Mouse (Mus musculus): Measurements from ENCODE around the gene Dusp6. TPM values are rescaled to one million over a fixed set of nuclear protein-coding genes. Genes with fewer than 3 reads are reported as not detected.
A peak's percentile ranks its signal among the peaks of the same experiment; 100 is the strongest.

The Dusp6 gene
- polyA plus RNA-seq, 1 experiment from 2014 or later, result 187 TPM

GRCm38 (mm10) chr10:99274640-99275039 is 11.6 kb downstream of the Dusp6 start:
- DNase-seq (ENCODE audit: low spot score) (no peak), ATAC-seq (ENCODE audit: insufficient number of reproducible peaks, low FRiP score, low TSS enrichment, low read depth) (no peak)
- Histone ChIP-seq H3K27me3 (ENCODE audit: control insufficient read depth, insufficient read depth, low read length) (no peaks in the 10 kb centered on the region), H3K4me2 (ENCODE audit: low read depth, severe bottlenecking) (no peak overlapping the region), H3K9me3 (ENCODE audit: control insufficient read depth, low read length) (no peaks in the 10 kb centered on the region; the same call in 1 of the 2 replicates), H3K4me1 (ENCODE audit: control insufficient read depth, insufficient read depth, low read length) (peaks cover 17% of the 10 kb centered on the region), H3K4me3 (ENCODE audit: low read depth, low read length) (no peak overlapping the region), H3K27ac (replicated peaks; ENCODE audit: low read depth, low read length) (no peak overlapping the region), H3K36me3 (ENCODE audit: control insufficient read depth, insufficient read depth, low read length) (no peaks in the 10 kb centered on the region), H3K9ac (ENCODE audit: low read length) (no peak overlapping the region)
- WGBS, result 91% methylated on average over 12 of the region's 12 CpGs

- Histone ChIP-seq H3K4me2 (ENCODE audit: low read depth, severe bottlenecking) (no peak overlapping the region), H3K27me3 (ENCODE audit: control insufficient read depth, insufficient read depth, low read length) (no peaks in the 10 kb centered on the region), H3K27ac (replicated peaks; ENCODE audit: low read depth, low read length) (no peak overlapping the region), H3K4me1 (ENCODE audit: control insufficient read depth, insufficient read depth, low read length) (no peaks in the 10 kb centered on the region), H3K9me3 (ENCODE audit: control insufficient read depth, low read length) (no peaks in the 10 kb centered on the region; the same call in 1 of the 2 replicates), H3K4me3 (ENCODE audit: low read depth, low read length) (no peak overlapping the region), H3K36me3 (ENCODE audit: control insufficient read depth, insufficient read depth, low read length) (no peaks in the 10 kb centered on the region), H3K9ac (ENCODE audit: low read length) (no peak overlapping the region)
- ATAC-seq (ENCODE audit: insufficient number of reproducible peaks, low FRiP score, low TSS enrichment, low read depth) (no peak), DNase-seq (ENCODE audit: low spot score) (no peak)
- 80% methylated on average over 22 of the region's 22 CpGs for WGBS
Observed at GRCm38 (mm10) chr10:99279067-99279880, 16.2 kb downstream of the Dusp6 start.

- no peak overlapping the region for H3K27ac ChIP-seq (replicated peaks; ENCODE audit: low read depth, low read length)
- no peak overlapping the region for H3K4me2 ChIP-seq (ENCODE audit: low read depth, severe bottlenecking)
- no peak overlapping the region for H3K9ac ChIP-seq (ENCODE audit: low read length)
- H3K4me3 ChIP-seq (ENCODE audit: low read depth, low read length), result no peak overlapping the region
- H3K9me3 ChIP-seq (ENCODE audit: control insufficient read depth, low read length), result no peaks in the 10 kb centered on the region; the same call in 1 of the 2 replicates
- ATAC-seq (ENCODE audit: insufficient number of reproducible peaks, low FRiP score, low TSS enrichment, low read depth) (peak; percentile 37; the same call in 1 of the 2 replicates), DNase-seq (ENCODE audit: low spot score) (no peak)
- no peaks in the 10 kb centered on the region for H3K27me3 ChIP-seq (ENCODE audit: control insufficient read depth, insufficient read depth, low read length)
- no peaks in the 10 kb centered on the region for H3K36me3 ChIP-seq (ENCODE audit: control insufficient read depth, insufficient read depth, low read length)
- 88% methylated on average over 10 of the region's 10 CpGs for WGBS
- H3K4me1 ChIP-seq (ENCODE audit: control insufficient read depth, insufficient read depth, low read length), result peaks cover 3% of the 10 kb centered on the region; the same call in 1 of the 2 replicates
Observed at GRCm38 (mm10) chr10:99283981-99284385, 21.0 kb downstream of the Dusp6 start.

- Histone ChIP-seq H3K27me3 (ENCODE audit: control insufficient read depth, insufficient read depth, low read length) (no peaks in the 10 kb centered on the region), H3K27ac (replicated peaks; ENCODE audit: low read depth, low read length) (0 out of 2 replicates have a peak overlapping the region, but pooled peaks have one; percentile 38), H3K4me3 (ENCODE audit: low read depth, low read length) (no peak overlapping the region), H3K9ac (ENCODE audit: low read length) (no peak overlapping the region), H3K4me2 (ENCODE audit: low read depth, severe bottlenecking) (no peak overlapping the region), H3K36me3 (ENCODE audit: control insufficient read depth, insufficient read depth, low read length) (no peaks in the 10 kb centered on the region), H3K9me3 (ENCODE audit: control insufficient read depth, low read length) (no peaks in the 10 kb centered on the region), H3K4me1 (ENCODE audit: control insufficient read depth, insufficient read depth, low read length) (peaks cover 3% of the 10 kb centered on the region; the same call in 1 of the 2 replicates)
- 56% methylated on average over 9 of the region's 9 CpGs for WGBS
- ATAC-seq (ENCODE audit: insufficient number of reproducible peaks, low FRiP score, low TSS enrichment, low read depth), result no peak
- DNase-seq (ENCODE audit: low spot score), result peak; percentile 21
Observed at GRCm38 (mm10) chr10:99284918-99285317, 21.9 kb downstream of the Dusp6 start.

GRCm38 (mm10) chr10:99285759-99286158 is 22.7 kb downstream of the Dusp6 start:
- Histone ChIP-seq H3K4me3 (ENCODE audit: low read depth, low read length) (no peak overlapping the region), H3K9ac (ENCODE audit: low read length) (no peak overlapping the region), H3K27ac (replicated peaks; ENCODE audit: low read depth, low read length) (peak overlapping the region; percentile 38; the same call in 1 of the 2 replicates), H3K4me2 (ENCODE audit: low read depth, severe bottlenecking) (no peak overlapping the region), H3K27me3 (ENCODE audit: control insufficient read depth, insufficient read depth, low read length) (no peaks in the 10 kb centered on the region), H3K36me3 (ENCODE audit: control insufficient read depth, insufficient read depth, low read length) (no peaks in the 10 kb centered on the region), H3K9me3 (ENCODE audit: control insufficient read depth, low read length) (no peaks in the 10 kb centered on the region), H3K4me1 (ENCODE audit: control insufficient read depth, insufficient read depth, low read length) (peaks cover 3% of the 10 kb centered on the region; the same call in 1 of the 2 replicates)
- ATAC-seq (ENCODE audit: insufficient number of reproducible peaks, low FRiP score, low TSS enrichment, low read depth) (peak; percentile 20; the same call in 1 of the 2 replicates), DNase-seq (ENCODE audit: low spot score) (peak; percentile 66)
- WGBS, result 5% methylated on average over 8 of the region's 8 CpGs

GRCm38 (mm10) chr10:99286213-99286612 is 23.2 kb downstream of the Dusp6 start:
- no peak overlapping the region for H3K9ac ChIP-seq (ENCODE audit: low read length)
- no peaks in the 10 kb centered on the region for H3K27me3 ChIP-seq (ENCODE audit: control insufficient read depth, insufficient read depth, low read length)
- H3K4me3 ChIP-seq (ENCODE audit: low read depth, low read length), result no peak overlapping the region
- H3K36me3 ChIP-seq (ENCODE audit: control insufficient read depth, insufficient read depth, low read length), result no peaks in the 10 kb centered on the region
- H3K27ac ChIP-seq (replicated peaks; ENCODE audit: low read depth, low read length), result no peak overlapping the region
- ATAC-seq (ENCODE audit: insufficient number of reproducible peaks, low FRiP score, low TSS enrichment, low read depth), result no peak
- H3K9me3 ChIP-seq (ENCODE audit: control insufficient read depth, low read length), result no peaks in the 10 kb centered on the region
- H3K4me2 ChIP-seq (ENCODE audit: low read depth, severe bottlenecking), result no peak overlapping the region
- no peak for DNase-seq (ENCODE audit: low spot score)
- WGBS, result 14% methylated on average over 7 of the region's 7 CpGs
- peaks cover 3% of the 10 kb centered on the region; the same call in 1 of the 2 replicates for H3K4me1 ChIP-seq (ENCODE audit: control insufficient read depth, insufficient read depth, low read length)

- WGBS, result 7% methylated on average over 17 of the region's 17 CpGs
- ATAC-seq (ENCODE audit: insufficient number of reproducible peaks, low FRiP score, low TSS enrichment, low read depth), result no peak
- H3K9ac ChIP-seq (ENCODE audit: low read length), result no peak overlapping the region
- no peaks in the 10 kb centered on the region for H3K27me3 ChIP-seq (ENCODE audit: control insufficient read depth, insufficient read depth, low read length)
- DNase-seq (ENCODE audit: low spot score), result peak; percentile 35
- no peak overlapping the region for H3K4me3 ChIP-seq (ENCODE audit: low read depth, low read length)
- H3K27ac ChIP-seq (replicated peaks; ENCODE audit: low read depth, low read length), result no peak overlapping the region
- H3K4me1 ChIP-seq (ENCODE audit: control insufficient read depth, insufficient read depth, low read length), result peaks cover 3% of the 10 kb centered on the region; the same call in 1 of the 2 replicates
- H3K36me3 ChIP-seq (ENCODE audit: control insufficient read depth, insufficient read depth, low read length), result no peaks in the 10 kb centered on the region
- H3K4me2 ChIP-seq (ENCODE audit: low read depth, severe bottlenecking), result peak overlapping the region; percentile 34
- H3K9me3 ChIP-seq (ENCODE audit: control insufficient read depth, low read length), result no peaks in the 10 kb centered on the region
Observed at GRCm38 (mm10) chr10:99286787-99287186, 23.8 kb downstream of the Dusp6 start.

- WGBS, result 27% methylated on average over 6 of the region's 6 CpGs
- H3K27ac ChIP-seq (replicated peaks; ENCODE audit: low read depth, low read length), result no peak overlapping the region
- no peak for DNase-seq (ENCODE audit: low spot score)
- H3K27me3 ChIP-seq (ENCODE audit: control insufficient read depth, insufficient read depth, low read length), result no peaks in the 10 kb centered on the region
- no peak overlapping the region for H3K9ac ChIP-seq (ENCODE audit: low read length)
- H3K4me2 ChIP-seq (ENCODE audit: low read depth, severe bottlenecking), result peak overlapping the region; percentile 34
- no peak overlapping the region for H3K4me3 ChIP-seq (ENCODE audit: low read depth, low read length)
- no peak for ATAC-seq (ENCODE audit: insufficient number of reproducible peaks, low FRiP score, low TSS enrichment, low read depth)
- H3K4me1 ChIP-seq (ENCODE audit: control insufficient read depth, insufficient read depth, low read length), result peaks cover 3% of the 10 kb centered on the region; the same call in 1 of the 2 replicates
- no peaks in the 10 kb centered on the region for H3K9me3 ChIP-seq (ENCODE audit: control insufficient read depth, low read length)
- H3K36me3 ChIP-seq (ENCODE audit: control insufficient read depth, insufficient read depth, low read length), result no peaks in the 10 kb centered on the region
Observed at GRCm38 (mm10) chr10:99287206-99287605, 24.2 kb downstream of the Dusp6 start.
